Mouse (Mus musculus): ENCODE results near the gene Nqo2. TPM values are rescaled to one million over a fixed set of nuclear protein-coding genes. Genes with fewer than 3 reads are reported as not detected.

The Nqo2 gene
- 2.0 to 4.8 TPM (median 2.6 TPM) in 4 replicates for total RNA-seq (2023; ENCODE audit: inconsistent age)

DNA sequence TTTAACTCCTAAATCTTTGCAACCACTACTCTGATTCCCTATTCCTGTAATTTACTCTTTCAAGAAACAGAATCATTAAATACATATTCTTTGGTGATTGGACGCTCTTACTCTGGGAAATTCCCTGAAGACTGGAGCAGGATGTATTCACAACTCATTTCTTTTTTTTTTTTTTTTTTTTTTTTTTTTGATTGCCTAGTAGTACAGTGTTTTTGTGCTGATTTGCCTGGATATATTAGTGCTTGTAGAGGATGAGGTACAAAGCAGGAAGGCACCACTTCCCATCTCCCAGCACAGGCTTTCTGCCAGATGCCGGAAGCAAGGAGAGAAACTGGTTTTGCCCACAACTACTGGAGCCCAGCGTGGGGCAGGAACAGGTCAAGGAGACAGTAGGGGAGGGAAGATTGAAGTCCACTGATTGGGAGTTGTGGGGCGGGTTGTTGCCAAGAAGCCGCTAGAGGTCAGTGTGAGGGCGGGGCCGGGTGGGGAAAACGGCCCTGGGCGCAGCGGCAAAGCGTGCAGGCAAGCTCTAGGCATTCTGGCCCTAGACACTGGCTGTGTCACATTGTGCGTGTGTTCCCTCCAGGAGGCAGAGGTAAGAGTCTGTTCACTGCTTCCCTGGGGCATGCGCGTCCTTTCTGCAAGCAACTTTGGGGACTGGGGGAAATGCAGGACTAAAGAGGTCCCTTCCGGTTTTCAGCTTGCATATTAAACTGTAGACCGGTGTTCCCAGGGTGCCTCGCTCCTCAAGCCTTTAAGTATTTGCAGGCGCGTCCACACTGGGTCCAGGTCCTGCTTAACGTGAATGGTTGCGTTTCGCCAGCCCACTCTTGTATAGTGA is at the start of gene Nqo2:
Gene Nqo2, plus strand, starts transcription at position 482 of the 841 bp plus-strand sequence.

DNA sequence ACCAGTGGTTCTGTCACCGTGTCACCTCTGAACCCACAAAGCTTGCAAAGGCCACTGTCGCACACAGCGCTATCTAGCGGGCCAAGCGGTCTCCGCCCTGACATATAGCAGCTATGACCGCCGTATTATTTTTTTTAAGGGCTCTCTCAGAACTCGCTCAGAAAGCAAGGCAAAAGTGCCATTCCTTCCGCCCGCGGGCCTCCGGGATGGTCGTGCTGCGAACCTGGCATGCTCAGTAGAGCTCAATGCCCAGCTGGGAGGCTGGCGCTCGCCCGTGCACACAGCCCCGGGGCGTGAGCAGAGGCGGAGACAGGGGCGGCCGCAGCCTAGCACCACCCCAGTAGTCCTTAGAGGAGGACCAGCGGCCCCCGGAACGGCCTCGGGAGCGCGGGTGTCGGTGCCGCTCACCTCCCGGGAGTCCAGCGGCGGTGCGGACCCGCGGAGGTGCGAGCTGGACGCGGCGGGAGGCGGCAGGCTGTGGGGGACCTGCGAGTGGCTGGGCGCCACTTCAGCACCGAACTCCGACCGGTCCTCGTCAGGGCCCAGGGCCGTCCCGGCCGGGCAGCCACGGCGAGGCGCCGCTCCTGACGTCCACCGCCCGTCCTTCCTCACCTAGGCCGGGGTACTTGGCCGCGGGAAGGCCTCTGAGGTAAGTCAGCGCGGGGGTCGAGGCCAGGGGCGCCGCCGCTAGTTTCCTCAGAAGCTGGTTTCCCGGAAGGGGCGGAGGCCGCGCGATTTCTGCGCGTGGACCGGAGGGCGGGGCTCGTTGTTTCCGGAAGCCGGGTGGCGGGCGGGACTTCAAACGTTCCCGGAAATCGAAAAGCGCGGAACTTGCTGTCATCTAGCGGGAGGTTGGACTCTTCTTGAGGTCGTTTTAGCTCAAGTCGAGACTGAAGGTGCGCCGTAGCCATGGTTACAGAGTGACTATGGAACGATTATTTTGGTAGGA is 37.8 kb downstream of the Nqo2 start, which contains the start of the genes Ripk1 and Serpinb6a:
Gene Ripk1, plus strand, starts transcription at position 306 of the 949 bp plus-strand sequence.
Gene Serpinb6a, minus strand, starts transcription at position 737 of the 949 bp plus-strand sequence.

DNA sequence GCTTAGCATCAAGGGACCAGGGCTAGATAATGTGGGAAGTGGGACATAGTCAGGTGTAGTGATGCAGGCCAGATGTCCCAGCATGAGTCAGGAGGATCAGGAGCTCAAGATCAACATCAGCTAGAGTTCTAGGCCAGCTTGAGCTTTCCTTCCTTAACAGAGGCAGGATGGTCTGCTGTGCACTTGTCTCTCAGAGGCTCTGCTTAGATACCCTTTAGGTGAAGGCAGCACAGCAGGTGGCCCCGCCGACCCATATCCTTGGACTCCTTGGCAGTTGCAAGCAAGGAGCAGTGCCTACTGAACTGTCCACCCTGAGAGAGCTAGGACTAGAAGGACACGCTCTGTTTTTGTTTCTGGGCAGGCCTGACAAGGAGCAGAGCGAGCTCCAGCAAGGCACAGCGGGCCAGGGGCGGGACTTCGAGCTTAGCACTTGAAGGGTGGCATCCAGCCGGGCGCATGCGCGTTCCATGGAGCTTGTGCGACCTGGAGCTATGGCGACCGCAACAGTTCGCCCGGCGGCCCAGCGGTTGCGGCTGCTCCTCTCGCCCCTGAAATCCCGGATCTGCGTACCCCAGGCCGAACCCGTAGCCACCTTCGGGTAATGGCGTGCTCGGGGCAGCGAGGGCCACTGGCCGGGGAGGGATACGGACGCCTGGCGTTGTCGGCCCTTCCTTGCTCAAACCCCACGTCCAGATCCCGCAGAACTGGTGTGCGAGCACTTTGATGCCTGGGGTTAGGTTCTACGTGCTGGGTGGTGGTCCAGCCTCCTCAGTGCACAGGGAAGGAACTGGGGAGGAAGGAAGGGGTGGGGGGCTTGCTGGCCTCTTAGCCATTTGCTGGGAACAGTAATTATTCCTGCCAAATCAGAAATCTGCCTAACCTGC is 72.9 kb downstream of the Nqo2 start, which contains the start of gene Bphl:
Gene Bphl, plus strand, starts transcription at position 426 of the 884 bp plus-strand sequence.

Other genes starting within 250 kb of the Nqo2 start
- gene Serpinb6e, start 121.3 kb upstream of the Nqo2 start, total RNA-seq (2023; ENCODE audit: inconsistent age), result not detected in 4 replicates
- 0.42 TPM in 1 of 4 replicates, not detected in the others for gene Serpinb6c, start 59.0 kb upstream of the Nqo2 start, total RNA-seq (2023; ENCODE audit: inconsistent age)
- gene Ripk1, start 37.7 kb downstream of the Nqo2 start, total RNA-seq (2023; ENCODE audit: inconsistent age), result 38.8 to 47.3 TPM (median 46.5 TPM) in 4 replicates
- gene Serpinb6a, start 38.1 kb downstream of the Nqo2 start, total RNA-seq (2023; ENCODE audit: inconsistent age), result 11.6 to 13.7 TPM (median 12.6 TPM) in 4 replicates
- gene Bphl, start 72.9 kb downstream of the Nqo2 start, total RNA-seq (2023; ENCODE audit: inconsistent age), result 10.5 to 16.8 TPM (median 11.8 TPM) in 4 replicates
- 12.5 to 14.3 TPM (median 12.7 TPM) in 4 replicates for gene Tubb2a, start 113.3 kb downstream of the Nqo2 start, total RNA-seq (2023; ENCODE audit: inconsistent age)
- gene Tubb2b, start 165.8 kb downstream of the Nqo2 start, total RNA-seq (2023; ENCODE audit: inconsistent age), result 4.8 to 5.8 TPM (median 5.3 TPM) in 4 replicates
- 38.3 to 50.5 TPM (median 43.3 TPM) in 4 replicates for gene Psmg4, start 198.3 kb downstream of the Nqo2 start, total RNA-seq (2023; ENCODE audit: inconsistent age)